Mouse (Mus musculus) hindbrain, postnatal 0 days (tissue): ENCODE measurements around the gene Rapgef2. TPM values are rescaled to one million over a fixed set of nuclear protein-coding genes. Genes with fewer than 3 reads are reported as not detected.

Experiments
- ATAC-seq: fragments of 200-750 bp; cut with Nextera tagmentation; 2 replicates; pipeline ENCODE4 v1.8.0; 2017; ENCODE audit warnings: mild to moderate bottlenecking, moderate TSS enrichment, moderate library complexity
- DNase-seq: peaks from one replicate; pipeline ENCODE4 v3.0.0-alpha.2; 2015; ENCODE audit warnings: low spot score
- H3K27ac ChIP-seq: fragments of 300-500 bp; sonication (generic); 2 replicates; pipeline ENCODE4 v1.5.1; 2014; ENCODE audit warnings: mild to moderate bottlenecking
- H3K27me3 ChIP-seq: fragments of 300-500 bp; sonication (generic); 2 replicates; pipeline ENCODE4 v1.6.1; 2014; ENCODE audit warnings: low read length, mixed read lengths; ENCODE audit not compliant: insufficient read depth
- H3K36me3 ChIP-seq: fragments of 300-500 bp; sonication (generic); 2 replicates; pipeline ENCODE4 v1.6.1; 2014; ENCODE audit warnings: low read length, mixed read lengths; ENCODE audit not compliant: insufficient read depth
- H3K4me1 ChIP-seq: fragments of 300-500 bp; sonication (generic); 2 replicates; pipeline ENCODE4 v1.6.1; 2014; ENCODE audit warnings: antibody characterized with exemption, low read length, mixed read lengths; ENCODE audit not compliant: insufficient read depth
- H3K4me2 ChIP-seq: fragments of 300-500 bp; sonication (generic); 2 replicates; pipeline ENCODE4 v1.6.1; 2014; ENCODE audit warnings: low read depth, mild to moderate bottlenecking, low read length, moderate library complexity, mixed read lengths
- H3K4me3 ChIP-seq: fragments of 300-500 bp; sonication (generic); 2 replicates; pipeline ENCODE4 v1.5.1; 2014; ENCODE audit warnings: low read length
- H3K9ac ChIP-seq: fragments of 300-500 bp; sonication (generic); replicated peaks from 2 replicates; pipeline ENCODE4 v1.6.1; 2014; ENCODE audit warnings: mild to moderate bottlenecking, low read length, moderate library complexity, mixed read lengths
- H3K9me3 ChIP-seq: fragments of 300-500 bp; sonication (generic); 2 replicates; pipeline ENCODE4 v1.6.1; 2016; ENCODE audit warnings: low read length, mixed read lengths
- CTCF ChIP-seq: IDR thresholded peaks from 2 replicates; pipeline ENCODE4 v1.5.1; 2016; ENCODE audit warnings: antibody characterized with exemption, control low read depth, low read depth
- WGBS: fragments of 180-500 bp; shearing (Covaris S2); extraction: QIAGEN DNeasy Blood & Tissue Kit; methylation state at CpG from one replicate; pipeline ENCODE4 v1.1.7; 2014; 5-methylcytosine and 5-hydroxymethylcytosine counted together
- polyA plus RNA-seq: library from polyadenylated mRNA; unstranded; fragments of >200 nt; fragmentation: Nextera tagmentation; extraction: Ambion mirVana; gene quantifications from 2 replicates; pipeline ENCODE4 v1.2.1, GENCODE M21; 2015
- total RNA-seq: library from RNA; depleted of rRNA; stranded (reverse); fragments of >200 nt; gene quantifications from 2 replicates; pipeline ENCODE4 v1.2.3, GENCODE M21; 2014

Gene Rapgef2
- total and polyA plus RNA-seq, 2 experiments from 2014 or later, result 8.8 to 49.8 TPM

GRCm38 (mm10) chr3:79100831-79101230, 185.5 kb downstream of the Rapgef2 start:
- Histone ChIP-seq H3K27me3 (no peaks in the 10 kb centered on the region), H3K4me3 (no peak overlapping the region), H3K27ac (no peak overlapping the region), H3K9me3 (no peaks in the 10 kb centered on the region), H3K4me2 (no peak overlapping the region), H3K9ac (no peak overlapping the region), H3K4me1 (no peaks in the 10 kb centered on the region), H3K36me3 (peaks cover 17% of the 10 kb centered on the region)
- DNase-seq (no peak), ATAC-seq (no peak)
- no peak for TF ChIP-seq CTCF
- 90% methylated on average over 7 of the region's 7 CpGs for WGBS

- H3K36me3 ChIP-seq, result peaks cover 40% of the 10 kb centered on the region
- DNase-seq (no peak), ATAC-seq (no peak)
- no peaks in the 10 kb centered on the region for H3K9me3 ChIP-seq
- H3K4me3 ChIP-seq, result no peak overlapping the region
- no peaks in the 10 kb centered on the region for H3K4me1 ChIP-seq
- no peaks in the 10 kb centered on the region for H3K27me3 ChIP-seq
- no peak overlapping the region for H3K27ac ChIP-seq
- 74% methylated on average over 7 of the region's 7 CpGs for WGBS
- H3K4me2 ChIP-seq, result no peak overlapping the region
- TF ChIP-seq CTCF, result no peak
- no peak overlapping the region for H3K9ac ChIP-seq
Observed at GRCm38 (mm10) chr3:79089091-79089490, 197.2 kb downstream of the Rapgef2 start.

DNA sequence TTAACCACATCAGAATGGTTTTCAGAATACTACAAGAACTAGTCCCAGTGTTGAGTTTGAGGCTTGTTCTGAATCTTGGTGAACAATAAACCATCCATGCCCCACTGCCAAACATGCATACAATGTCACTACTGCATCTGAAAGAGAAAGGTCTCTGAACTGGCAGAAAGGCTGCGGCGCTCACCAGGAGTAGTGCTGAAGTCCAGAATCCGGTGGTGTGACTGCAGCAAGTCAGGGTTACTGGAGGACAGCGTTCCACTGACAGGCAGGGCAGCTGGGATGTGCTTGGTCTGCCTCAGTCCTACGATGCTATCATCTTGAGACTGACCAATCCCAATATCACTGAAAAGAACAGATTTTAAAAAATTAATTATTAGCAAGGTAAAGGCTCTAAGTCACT, 197.9 kb downstream of the Rapgef2 start:
- no peak overlapping the region for H3K4me2 ChIP-seq
- no peak for ATAC-seq
- H3K4me1 ChIP-seq, result no peaks in the 10 kb centered on the region
- DNase-seq, result no peak
- WGBS, result 89% methylated on average over 5 of the region's 5 CpGs
- no peaks in the 10 kb centered on the region for H3K27me3 ChIP-seq
- peaks cover 45% of the 10 kb centered on the region for H3K36me3 ChIP-seq
- no peak overlapping the region for H3K9ac ChIP-seq
- H3K4me3 ChIP-seq, result no peak overlapping the region
- H3K9me3 ChIP-seq, result no peaks in the 10 kb centered on the region
- no peak overlapping the region for H3K27ac ChIP-seq
- no peak for TF ChIP-seq CTCF

GRCm38 (mm10) chr3:79086282-79086681, 200.0 kb downstream of the Rapgef2 start:
- H3K36me3 ChIP-seq, result peaks cover 47% of the 10 kb centered on the region
- no peaks in the 10 kb centered on the region for H3K4me1 ChIP-seq
- H3K4me2 ChIP-seq, result no peak overlapping the region
- no peak overlapping the region for H3K27ac ChIP-seq
- DNase-seq, result no peak
- no peaks in the 10 kb centered on the region for H3K27me3 ChIP-seq
- no peaks in the 10 kb centered on the region for H3K9me3 ChIP-seq
- H3K9ac ChIP-seq, result no peak overlapping the region
- no peak overlapping the region for H3K4me3 ChIP-seq
- no peak for TF ChIP-seq CTCF
- 75% methylated on average over 4 of the region's 4 CpGs for WGBS
- ATAC-seq, result no peak

GRCm38 (mm10) chr3:79083881-79084280, 202.4 kb downstream of the Rapgef2 start:
- H3K4me3 ChIP-seq, result no peak overlapping the region
- no peak for TF ChIP-seq CTCF
- no peak overlapping the region for H3K4me2 ChIP-seq
- H3K9me3 ChIP-seq, result no peaks in the 10 kb centered on the region
- H3K9ac ChIP-seq, result no peak overlapping the region
- DNase-seq, result no peak
- H3K27ac ChIP-seq, result no peak overlapping the region
- WGBS, result 91% methylated on average over 3 of the region's 3 CpGs
- no peaks in the 10 kb centered on the region for H3K27me3 ChIP-seq
- ATAC-seq, result no peak
- H3K36me3 ChIP-seq, result peaks cover 49% of the 10 kb centered on the region
- no peaks in the 10 kb centered on the region for H3K4me1 ChIP-seq

- no peak overlapping the region for H3K4me3 ChIP-seq
- H3K9me3 ChIP-seq, result no peaks in the 10 kb centered on the region
- TF ChIP-seq CTCF, result no peak
- H3K27ac ChIP-seq, result no peak overlapping the region
- ATAC-seq, result no peak
- no peaks in the 10 kb centered on the region for H3K27me3 ChIP-seq
- 97% methylated on average over 10 of the region's 10 CpGs for WGBS
- no peaks in the 10 kb centered on the region for H3K4me1 ChIP-seq
- H3K9ac ChIP-seq, result no peak overlapping the region
- H3K4me2 ChIP-seq, result no peak overlapping the region
- H3K36me3 ChIP-seq, result peaks cover 54% of the 10 kb centered on the region
- no peak for DNase-seq
Observed at GRCm38 (mm10) chr3:79083030-79083429, 203.3 kb downstream of the Rapgef2 start.

DNA sequence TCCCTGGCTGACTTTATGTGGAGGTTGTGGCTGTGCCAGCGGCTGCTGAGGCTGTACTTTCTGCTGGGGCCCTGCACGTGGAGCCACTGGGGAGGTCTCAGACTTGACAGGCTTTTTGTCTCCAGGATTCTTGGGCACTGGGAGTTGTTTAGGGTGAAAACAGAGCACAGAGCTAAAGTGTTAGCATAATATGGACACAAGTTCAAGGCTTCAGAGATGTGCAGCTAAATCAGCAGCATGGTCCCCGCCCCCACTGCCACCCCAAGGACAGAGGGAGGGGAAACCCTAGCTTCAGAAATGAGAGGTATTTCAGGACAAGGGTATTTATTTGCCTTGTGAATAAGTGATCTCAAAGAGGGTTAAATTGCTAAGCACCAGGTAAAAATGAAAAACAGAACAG, 207.2 kb downstream of the Rapgef2 start:
- no peaks in the 10 kb centered on the region for H3K27me3 ChIP-seq
- no peak overlapping the region for H3K27ac ChIP-seq
- no peak overlapping the region for H3K4me2 ChIP-seq
- no peaks in the 10 kb centered on the region for H3K9me3 ChIP-seq
- H3K4me1 ChIP-seq, result no peaks in the 10 kb centered on the region
- H3K9ac ChIP-seq, result no peak overlapping the region
- DNase-seq, result no peak
- TF ChIP-seq CTCF, result no peak
- no peak for ATAC-seq
- 67% methylated on average over 3 of the region's 3 CpGs for WGBS
- no peak overlapping the region for H3K4me3 ChIP-seq
- peaks cover 49% of the 10 kb centered on the region for H3K36me3 ChIP-seq
